Mouse (Mus musculus) neural tube, embryonic 14.5 days (tissue): ENCODE results near the gene Sec11a. TPM values are rescaled to one million over a fixed set of nuclear protein-coding genes. Genes with fewer than 3 reads are reported as not detected.

ENCODE experiments used
- ATAC-seq: fragments of 200-750 bp; cut with Nextera tagmentation; 2 replicates; pipeline ENCODE4 v1.8.0; 2017; ENCODE audit warnings: low read depth, mild to moderate bottlenecking, moderate TSS enrichment, moderate library complexity
- H3K27ac ChIP-seq: fragments of 300-500 bp; sonication (generic); 2 replicates; pipeline ENCODE4 v1.5.1; 2014; ENCODE audit warnings: low read depth, mild to moderate bottlenecking, control low read depth, low read length, moderate library complexity, mixed read lengths
- H3K27me3 ChIP-seq: fragments of 300-500 bp; sonication (generic); 2 replicates; pipeline ENCODE4 v1.6.1; 2014; ENCODE audit warnings: low read length; ENCODE audit not compliant: control insufficient read depth, insufficient read depth
- H3K36me3 ChIP-seq: fragments of 300-500 bp; sonication (generic); 2 replicates; pipeline ENCODE4 v1.6.1; 2014; ENCODE audit warnings: low read length, mixed read lengths; ENCODE audit not compliant: control insufficient read depth, insufficient read depth
- H3K4me1 ChIP-seq: fragments of 300-500 bp; sonication (generic); 2 replicates; pipeline ENCODE4 v1.6.1; 2014; ENCODE audit warnings: low read length; ENCODE audit not compliant: control insufficient read depth, insufficient read depth
- H3K4me2 ChIP-seq: fragments of 300-500 bp; sonication (generic); 2 replicates; pipeline ENCODE4 v1.6.1; 2014; ENCODE audit warnings: mild to moderate bottlenecking, low read depth, low read length, control low read depth
- H3K4me3 ChIP-seq: fragments of 300-500 bp; sonication (generic); 2 replicates; pipeline ENCODE4 v1.5.1; 2014; ENCODE audit warnings: low read depth, low read length, control low read depth, mixed read lengths
- H3K9ac ChIP-seq: fragments of 300-500 bp; sonication (generic); replicated peaks from 2 replicates; pipeline ENCODE4 v1.6.1; 2014; ENCODE audit warnings: low read depth, mild to moderate bottlenecking, control low read depth, low read length, mixed read lengths
- H3K9me3 ChIP-seq: fragments of 300-500 bp; sonication (generic); 2 replicates; pipeline ENCODE4 v1.6.1; 2016; ENCODE audit warnings: low read length; ENCODE audit not compliant: control insufficient read depth
- WGBS: fragments of 180-500 bp; shearing (Covaris S2); extraction: QIAGEN DNeasy Blood & Tissue Kit; methylation state at CpG from one replicate; pipeline ENCODE4 v1.1.7; 2014; 5-methylcytosine and 5-hydroxymethylcytosine counted together
- polyA plus RNA-seq: library from polyadenylated mRNA; unstranded; fragments of >200 nt; fragmentation: Nextera tagmentation; extraction: Ambion mirVana; gene quantifications from 2 replicates; pipeline ENCODE4 v1.2.1, GENCODE M21; 2014

The Sec11a gene
- polyA plus RNA-seq, 1 experiment from 2014 or later: 128 TPM

DNA sequence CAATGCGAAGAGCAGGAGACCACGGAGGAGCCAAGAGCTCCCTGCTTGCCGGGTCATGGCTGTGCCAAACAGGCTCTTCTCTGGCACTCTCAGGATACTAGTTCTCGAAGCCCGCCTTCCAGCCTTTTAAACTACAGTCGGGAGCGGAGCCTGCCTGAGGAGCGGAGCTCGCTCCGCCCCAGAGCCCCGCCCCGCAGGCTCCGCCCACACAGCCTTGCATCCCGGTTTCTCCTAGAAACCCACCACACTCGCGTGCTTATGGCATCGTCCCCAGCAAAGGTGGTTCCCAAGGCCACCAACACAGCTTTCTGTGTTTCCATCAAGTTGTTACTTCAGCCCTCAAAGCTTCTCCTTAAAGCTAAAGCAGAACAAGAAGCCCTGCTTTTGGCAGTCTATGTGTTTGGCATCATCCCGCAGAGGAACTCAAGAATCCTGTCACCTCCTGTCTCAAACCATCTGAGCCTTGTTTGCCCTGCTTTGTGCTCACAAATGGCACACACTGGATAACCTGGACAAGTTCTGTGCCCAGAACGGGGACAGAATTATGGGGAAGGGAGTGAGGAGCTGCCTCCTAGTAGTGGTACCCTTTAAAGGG, 42.6 kb downstream of the Sec11a start, which contains the start of gene Nmb:
Nmb (minus strand) TSS at position 156 of the 595 bp plus-strand sequence.
- no peaks in the 10 kb centered on the region for H3K27me3 ChIP-seq
- H3K36me3 ChIP-seq: peaks cover 12% of the 10 kb centered on the region
- H3K9ac ChIP-seq: peak within 1 kb of the TSS; percentile 37
- peak within 1 kb of the TSS; percentile 79 for H3K4me2 ChIP-seq
- H3K4me3 ChIP-seq: peak within 1 kb of the TSS; percentile 32
- WGBS: 3% methylated on average over 19 of the region's 19 CpGs
- H3K4me1 ChIP-seq: peaks cover 22% of the 10 kb centered on the region
- peak; percentile 62 for ATAC-seq
- no peak within 1 kb of the TSS for H3K27ac ChIP-seq
- H3K9me3 ChIP-seq: no peaks in the 10 kb centered on the region

DNA sequence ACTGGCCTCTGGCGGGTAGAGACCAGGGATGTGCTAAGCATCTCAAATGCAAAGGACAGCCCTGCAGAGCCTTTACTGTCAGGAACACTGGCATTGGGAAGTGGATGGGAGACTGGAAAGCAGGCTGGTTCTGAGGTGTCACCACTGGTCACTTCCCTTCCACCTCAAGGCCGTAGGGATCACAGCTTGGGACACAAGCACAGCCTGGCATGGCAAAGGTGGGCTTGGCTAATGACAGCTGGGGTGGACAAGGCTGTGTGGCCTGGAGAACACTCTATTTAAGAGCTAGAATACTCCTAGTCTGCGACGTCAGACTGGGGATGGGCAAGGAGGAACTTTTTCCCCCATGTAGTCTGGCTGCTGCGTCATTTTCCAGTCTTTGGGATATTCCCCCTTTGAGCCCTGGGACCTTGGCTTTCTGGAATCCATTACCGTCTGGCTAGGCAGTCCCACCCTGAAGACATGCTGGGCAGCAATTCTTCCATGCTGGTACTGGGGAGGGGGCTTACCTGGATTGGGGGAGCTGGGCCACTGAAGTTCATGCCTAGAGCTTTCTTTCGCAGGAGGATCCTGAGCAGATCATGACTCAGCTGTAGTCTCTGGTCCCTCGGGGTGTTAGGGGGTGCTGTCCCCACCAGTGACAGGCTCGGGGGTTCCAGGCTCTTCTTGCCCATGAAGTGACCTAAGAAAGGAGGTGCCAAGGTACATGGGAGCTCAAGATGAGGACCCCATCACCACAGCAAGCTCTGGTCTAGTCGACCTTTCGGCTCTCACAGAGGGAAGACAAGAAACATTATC, 43.8 kb downstream of the Sec11a start:
- Histone ChIP-seq H3K4me2 (peak overlapping the region; percentile 79; the same call in 1 of the 2 replicates), H3K9me3 (no peaks in the 10 kb centered on the region), H3K27ac (no peak overlapping the region), H3K4me1 (peaks cover 25% of the 10 kb centered on the region), H3K4me3 (no peak overlapping the region), H3K9ac (no peak overlapping the region; the same call in 1 of the 2 replicates), H3K27me3 (no peaks in the 10 kb centered on the region), H3K36me3 (peaks cover 10% of the 10 kb centered on the region; the same call in 1 of the 2 replicates)
- ATAC-seq: no peak
- 94% methylated on average over 11 of the region's 11 CpGs for WGBS

DNA sequence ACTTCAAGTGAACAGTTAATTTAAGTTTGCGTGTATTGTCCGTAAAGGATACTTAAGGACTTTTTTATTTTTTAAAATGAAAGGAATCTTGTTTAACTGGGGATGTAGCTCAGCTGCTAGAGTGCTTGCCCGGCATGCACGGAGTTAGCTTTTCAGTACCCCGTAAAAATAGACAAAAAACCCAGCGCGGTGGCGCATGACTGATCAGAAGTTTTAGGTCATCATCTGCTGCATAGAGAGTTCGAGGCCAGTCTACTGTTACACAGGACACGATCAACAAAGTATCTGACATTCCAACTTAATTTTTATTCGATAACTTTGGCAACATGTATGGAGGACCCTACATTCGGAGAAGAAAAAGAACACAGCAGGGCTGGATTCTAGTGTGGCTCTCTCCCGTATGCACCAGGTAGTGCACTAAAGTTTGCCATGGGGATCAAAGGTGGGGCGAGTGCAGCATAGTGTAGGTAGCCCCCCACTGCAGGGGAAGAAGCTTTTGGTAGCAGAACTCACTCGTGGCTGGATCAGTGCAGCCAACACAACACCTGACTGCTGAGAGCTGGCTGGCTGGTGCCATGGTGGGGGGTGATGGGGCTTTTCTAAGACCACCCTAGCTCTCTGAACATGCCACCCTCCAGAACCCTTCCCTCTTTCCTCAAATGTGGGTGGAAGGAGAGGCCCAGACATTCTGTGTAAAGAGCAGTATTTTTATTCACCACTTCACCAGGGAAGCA, 45.9 kb downstream of the Sec11a start:
- no peaks in the 10 kb centered on the region for H3K27me3 ChIP-seq
- H3K4me1 ChIP-seq: peaks cover 25% of the 10 kb centered on the region
- peak overlapping the region; percentile 71; the same call in 1 of the 2 replicates for H3K27ac ChIP-seq
- peaks cover 14% of the 10 kb centered on the region for H3K36me3 ChIP-seq
- 31% methylated on average over 15 of the region's 15 CpGs for WGBS
- no peaks in the 10 kb centered on the region for H3K9me3 ChIP-seq
- peak overlapping the region; percentile 75 for H3K9ac ChIP-seq
- peak; percentile 18; the same call in 1 of the 2 replicates for ATAC-seq
- peak overlapping the region; percentile 66 for H3K4me3 ChIP-seq
- peak overlapping the region; percentile 93 for H3K4me2 ChIP-seq

DNA sequence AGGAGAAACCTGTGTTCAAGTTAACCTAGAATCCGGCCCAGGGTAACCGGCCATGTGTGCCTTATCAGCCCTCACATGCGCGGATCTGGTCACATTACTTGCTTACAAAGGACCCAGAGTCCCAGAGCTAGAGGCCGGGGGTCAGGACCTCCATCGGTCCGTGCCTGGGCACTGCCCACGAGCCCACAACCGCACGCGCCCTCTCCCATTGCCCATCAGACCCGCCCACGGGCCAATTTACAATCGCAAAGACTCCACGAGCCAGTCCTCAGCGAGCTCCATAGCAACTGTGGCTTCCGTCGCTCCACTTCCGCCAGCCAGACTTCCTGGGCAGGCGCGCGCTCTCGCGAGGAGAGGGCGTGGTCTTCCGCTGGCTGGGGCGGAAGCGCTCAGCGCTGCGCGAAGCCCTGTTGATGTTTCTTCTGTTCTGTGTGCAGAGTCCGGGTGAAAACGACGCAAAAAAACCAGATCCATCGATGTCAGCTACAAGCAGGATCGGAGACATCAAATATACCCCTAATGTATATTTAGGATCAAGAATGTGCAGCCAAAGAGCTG, 46.6 kb downstream of the Sec11a start, which contains the start of gene Wdr73:
Wdr73 (minus strand) TSS at position 326 of the 558 bp plus-strand sequence.
- H3K36me3 ChIP-seq: peaks cover 9% of the 10 kb centered on the region
- peaks cover 25% of the 10 kb centered on the region for H3K4me1 ChIP-seq
- H3K9ac ChIP-seq: peak within 1 kb of the TSS; percentile 75
- peak within 1 kb of the TSS; percentile 71 for H3K27ac ChIP-seq
- H3K9me3 ChIP-seq: no peaks in the 10 kb centered on the region
- ATAC-seq: peak; percentile 96
- under 1% methylated on average over 36 of the region's 36 CpGs for WGBS
- peak within 1 kb of the TSS; percentile 93 for H3K4me2 ChIP-seq
- no peaks in the 10 kb centered on the region for H3K27me3 ChIP-seq
- peak within 1 kb of the TSS; percentile 66 for H3K4me3 ChIP-seq

DNA sequence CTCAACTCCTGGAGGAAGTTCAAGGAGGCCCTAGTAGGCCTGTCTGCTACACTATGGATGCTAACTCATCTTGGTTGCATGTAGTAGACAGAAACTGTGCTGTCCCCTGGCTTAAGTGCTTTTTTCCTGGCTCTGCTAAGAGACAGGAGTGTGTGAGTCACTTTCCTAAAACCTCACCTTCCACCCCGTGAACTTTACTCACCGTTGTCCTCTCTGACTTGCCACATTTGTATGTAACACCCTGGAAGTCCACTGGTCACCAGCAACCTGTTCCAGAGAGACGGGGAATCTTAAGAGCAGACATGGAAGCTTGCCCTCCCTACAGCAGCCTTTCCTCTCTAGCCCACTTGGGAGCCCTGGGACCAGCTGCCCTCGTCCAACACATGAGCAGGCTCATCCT, 49.9 kb downstream of the Sec11a start:
- Histone ChIP-seq H3K27ac (no peak overlapping the region), H3K9ac (no peak overlapping the region)
- 95% methylated on average over 4 of the region's 4 CpGs for WGBS

DNA sequence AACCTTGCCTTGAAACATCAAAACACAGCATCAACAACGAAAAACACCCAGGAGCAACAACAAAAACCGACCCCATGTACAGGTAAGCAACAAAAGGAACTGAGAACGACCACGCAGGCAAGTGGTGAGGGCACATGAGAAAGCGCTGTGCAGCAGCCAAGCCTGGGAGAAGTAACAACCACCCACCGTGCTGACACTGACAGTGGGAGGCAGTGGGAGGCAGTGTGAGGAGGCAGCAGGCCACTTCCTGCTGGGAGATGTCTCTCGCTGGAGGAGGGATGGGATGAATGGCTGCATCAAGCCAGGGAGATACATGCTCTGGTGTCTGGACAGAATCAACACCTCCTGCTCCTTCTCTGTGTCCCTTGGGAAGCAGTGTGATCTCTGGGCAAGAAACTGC, 50.4 kb downstream of the Sec11a start:
- no peak for ATAC-seq
- peaks cover 31% of the 10 kb centered on the region for H3K36me3 ChIP-seq
- H3K27me3 ChIP-seq: no peaks in the 10 kb centered on the region
- WGBS: 83% methylated on average over 7 of the region's 7 CpGs
- no peak overlapping the region for H3K9ac ChIP-seq
- H3K4me2 ChIP-seq: no peak overlapping the region
- H3K4me1 ChIP-seq: peaks cover 17% of the 10 kb centered on the region; the same call in 1 of the 2 replicates
- H3K4me3 ChIP-seq: no peak overlapping the region
- no peaks in the 10 kb centered on the region for H3K9me3 ChIP-seq
- no peak overlapping the region for H3K27ac ChIP-seq

More for the DNA sequence above, 49.9 kb downstream of the Sec11a start:
- Histone ChIP-seq H3K4me1 (peaks cover 17% of the 10 kb centered on the region; the same call in 1 of the 2 replicates), H3K27me3 (no peaks in the 10 kb centered on the region), H3K4me2 (no peak overlapping the region), H3K9me3 (no peaks in the 10 kb centered on the region), H3K36me3 (peaks cover 25% of the 10 kb centered on the region), H3K4me3 (no peak overlapping the region)
- no peak for ATAC-seq

DNA sequence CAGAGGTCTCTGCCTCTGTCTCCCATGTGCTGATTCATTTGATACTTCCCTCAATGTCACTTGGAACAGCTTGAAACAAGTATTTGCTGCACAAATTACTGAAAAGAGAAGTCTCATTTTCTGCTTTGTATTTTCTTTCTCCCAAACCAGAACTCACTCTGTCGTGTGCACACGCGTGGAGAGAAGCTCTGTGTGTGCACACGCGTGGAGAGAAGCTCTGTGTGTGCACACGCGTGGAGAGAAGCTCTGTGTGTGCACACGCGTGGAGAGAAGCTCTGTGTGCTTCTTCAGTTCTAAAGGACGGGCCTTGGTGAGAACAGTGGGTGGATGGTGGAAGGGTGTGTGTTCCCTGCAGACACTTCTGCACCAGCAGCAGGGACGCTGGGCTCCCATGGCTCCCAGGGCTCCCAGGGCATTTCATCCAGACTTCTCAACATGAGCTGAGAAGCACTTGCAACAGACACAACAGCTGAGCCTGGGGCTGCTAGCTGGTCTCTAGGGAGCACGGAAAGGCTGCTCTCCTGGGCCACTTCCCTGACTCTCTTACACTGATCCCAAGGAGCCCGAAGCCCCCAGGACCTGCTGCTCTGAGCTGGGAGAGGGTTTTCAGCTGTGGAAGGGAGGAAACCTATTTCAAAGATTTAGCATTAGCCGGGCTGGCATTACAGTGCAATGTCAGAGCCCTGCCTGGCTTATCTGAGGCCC, 52.6 kb downstream of the Sec11a start:
- Histone ChIP-seq H3K27ac (no peak overlapping the region), H3K4me2 (no peak overlapping the region), H3K4me1 (0 out of 2 replicates have a peak, but pooled peaks cover 3% of the 10 kb centered on the region), H3K36me3 (peaks cover 40% of the 10 kb centered on the region), H3K27me3 (no peaks in the 10 kb centered on the region), H3K9ac (no peak overlapping the region), H3K9me3 (no peaks in the 10 kb centered on the region), H3K4me3 (no peak overlapping the region)
- WGBS: 92% methylated on average over 14 of the region's 14 CpGs
- no peak for ATAC-seq

DNA sequence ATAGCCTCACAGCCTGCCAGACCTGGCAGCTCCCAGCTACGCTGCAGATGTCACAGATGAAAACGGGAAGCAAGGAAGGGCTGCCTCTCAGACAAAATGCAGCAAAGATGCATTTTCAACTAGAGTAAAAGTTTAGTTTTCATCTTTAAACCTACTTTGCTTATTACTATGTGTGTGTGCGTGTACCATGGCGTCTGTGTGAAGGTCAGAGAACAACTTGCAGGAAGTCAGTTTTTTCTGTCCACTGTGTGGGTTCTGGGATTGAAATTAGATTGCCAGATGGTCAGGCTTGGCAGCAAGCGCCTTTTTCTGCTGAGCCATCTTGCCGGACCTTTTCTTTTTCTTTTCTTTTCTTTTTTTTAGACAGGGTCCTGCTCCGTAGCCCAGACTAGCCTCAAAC, 53.4 kb downstream of the Sec11a start:
- no peak overlapping the region for H3K4me3 ChIP-seq
- H3K27ac ChIP-seq: no peak overlapping the region
- WGBS: 87% methylated on average over 7 of the region's 7 CpGs
- ATAC-seq: no peak
- no peaks in the 10 kb centered on the region for H3K9me3 ChIP-seq
- H3K4me2 ChIP-seq: no peak overlapping the region
- peaks cover 40% of the 10 kb centered on the region for H3K36me3 ChIP-seq
- H3K9ac ChIP-seq: no peak overlapping the region
- no peaks in the 10 kb centered on the region for H3K4me1 ChIP-seq
- H3K27me3 ChIP-seq: no peaks in the 10 kb centered on the region
